Mouse (Mus musculus) heart, adult 2 months (tissue): Measurements from ENCODE around the gene Cdk11b.

Experiments
- CTCF ChIP-seq: fragments of 200-600 bp; IDR thresholded peaks from 2 replicates; pipeline ENCODE4 v1.8.1; 2022; ENCODE audit warnings: antibody characterized with exemption, mild to moderate bottlenecking, moderate library complexity
- POLR2A ChIP-seq: fragments of 200-500 bp; IDR thresholded peaks from 2 replicates; pipeline ENCODE4 v1.6.1; 2011; ENCODE audit warnings: mild to moderate bottlenecking, low read depth, low read length, control low read depth; ENCODE audit not compliant: insufficient read depth

GRCm38 (mm10) chr4:155618321-155618720, 6.3 kb upstream of the Cdk11b start:
- no peak for TF ChIP-seq POLR2A
- TF ChIP-seq CTCF: no peak
